Mouse (Mus musculus) CH12.LX (cell line): ENCODE measurements around the gene Necap1.

Source experiments
- CTCF ChIP-seq, 2 experiments: IDR thresholded peaks in 1 of 2; conservative IDR thresholded peaks in 1 of 2; 2 replicates each; pipeline ENCODE4 v1.5.1; 2011 to 2012; ENCODE audit warnings: low read depth in 2 of 2, low read length in 2 of 2, improper control_type of control experiment in 1 of 2, inconsistent platforms in 1 of 2, mild to moderate bottlenecking in 1 of 2, moderate library complexity in 1 of 2
- KAT2A ChIP-seq: IDR thresholded peaks from 2 replicates; pipeline ENCODE4 v1.6.1; 2012; ENCODE audit warnings: low read length, improper control_type of control experiment, inconsistent platforms; ENCODE audit not compliant: insufficient replicate concordance
- MYC ChIP-seq: IDR thresholded peaks from 2 replicates; pipeline ENCODE4 v1.6.1; 2011; ENCODE audit warnings: low read depth, mild to moderate bottlenecking, improper control_type of control experiment, low read length
- POLR2A ChIP-seq: IDR thresholded peaks from 2 replicates; pipeline ENCODE4 v1.6.1; 2011; ENCODE audit warnings: low read depth, mild to moderate bottlenecking, improper control_type of control experiment, low read length
- USF1 ChIP-seq: IDR thresholded peaks from 2 replicates; pipeline ENCODE4 v1.6.1; 2014; ENCODE audit warnings: low read depth, mild to moderate bottlenecking, inconsistent platforms, low read length, improper control_type of control experiment

DNA sequence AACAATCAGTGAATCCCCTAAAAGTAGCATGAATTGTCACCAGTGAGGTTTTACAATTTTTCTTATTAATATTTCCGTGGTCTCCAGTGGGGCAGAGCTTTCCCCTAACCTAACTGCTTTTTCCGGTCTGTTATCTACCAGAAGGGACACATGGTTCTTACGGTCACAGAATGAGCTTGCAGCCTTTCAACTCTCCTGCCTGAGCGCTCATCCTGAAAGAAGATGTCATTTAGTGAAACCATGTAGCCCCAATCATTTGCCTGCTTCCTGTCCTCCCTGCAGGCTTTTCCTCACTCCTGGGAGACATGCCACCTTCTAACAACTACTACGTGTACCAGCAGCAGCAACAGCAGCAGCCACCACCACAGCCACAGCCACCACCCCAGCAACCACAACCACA lies 36.7 kb upstream of the Necap1 start:
- TF ChIP-seq USF1 (no peak), MYC (0 out of 2 replicates have a peak, but pooled peaks have one; percentile 45), CTCF (conservative IDR thresholded peaks at IDR 0.05 in 1 of 2, IDR thresholded peaks at IDR 0.05 in 1 of 2; ENCODE audit: low read depth in 2 of 2, low read length in 2 of 2) (no peak), KAT2A (no peak), POLR2A (no peak)
